In genomic region chr2:90870136-90870601, GRCm38 (mm10) we compare ENCODE assay signal across 8 mouse cellular contexts. TPM values are rescaled to one million over a fixed set of nuclear protein-coding genes. Genes with fewer than 3 reads are reported as not detected.
DNase-seq lines count a peak whose midpoint lies in the region; ATAC-seq and TF ChIP-seq lines count a peak whose summit lies in the region.

No protein-coding gene starts in this region.

- peak; percentile 68 for DNase-seq in kidney, postnatal 0 days (ENCODE audit: low spot score)
- no peak for DNase-seq in kidney, postnatal 36 days
- peak; percentile 95 for DNase-seq in brain, adult 2 months (ENCODE audit: low read depth, low spot score)
- peak; percentile 42 to 65 for DNase-seq in spleen, postnatal 4 days (ENCODE audit: low spot score in 2 of 2)
- no peak for DNase-seq in gastrocnemius, postnatal 14 days
- no peak for DNase-seq in gastrocnemius, postnatal 25 days

- ATAC-seq in kidney, postnatal 0 days (replicated peaks; ENCODE audit: low FRiP score, low read depth): no peak
- peak; percentile 88 for ATAC-seq in heart, embryonic 11.5 days (replicated peaks; ENCODE audit: insufficient number of reproducible peaks, low FRiP score, low TSS enrichment)
- ATAC-seq in liver, embryonic 12.5 days: peak; percentile 92

- 0 out of 2 replicates have a peak overlapping the region, but pooled peaks have one; percentile 1 for H3K27ac ChIP-seq in kidney, postnatal 0 days
- peak overlapping the region; percentile 88 for H3K27ac ChIP-seq in heart, embryonic 11.5 days (ENCODE audit: low read depth, low read length)
- H3K27ac ChIP-seq in liver, embryonic 12.5 days: peak overlapping the region; percentile 92

- intact Hi-C loops in gastrocnemius, postnatal 14 days (cut with DNase I; ENCODE audit: low total_unique reads): no loop called here

- no peak overlapping the region for H3K4me2 ChIP-seq in kidney, postnatal 0 days (ENCODE audit: low read length)
- peak overlapping the region; percentile 46 for H3K4me2 ChIP-seq in heart, embryonic 11.5 days
- H3K4me2 ChIP-seq in liver, embryonic 12.5 days: peak overlapping the region; percentile 65

- 30% methylated on average over 4 of the region's 4 CpGs for WGBS in kidney, postnatal 0 days
- 9% methylated on average over 4 of the region's 4 CpGs for WGBS in heart, embryonic 11.5 days (ENCODE audit: insufficient replicate concordance)
- 3% methylated on average over 4 of the region's 4 CpGs for WGBS in liver, embryonic 12.5 days (ENCODE audit: insufficient replicate concordance)

- H3K4me3 ChIP-seq in kidney, postnatal 0 days (replicated peaks; ENCODE audit: low read depth, low read length): no peak overlapping the region
- H3K4me3 ChIP-seq in heart, embryonic 11.5 days (ENCODE audit: low read depth, low read length): no peak overlapping the region
- H3K4me3 ChIP-seq in liver, embryonic 12.5 days: peak overlapping the region; percentile 26

- peaks cover 12% of the 10 kb centered on the region for H3K36me3 ChIP-seq in kidney, postnatal 0 days (ENCODE audit: insufficient read depth, low read length)
- peaks cover 7% of the 10 kb centered on the region for H3K36me3 ChIP-seq in heart, embryonic 11.5 days (ENCODE audit: control insufficient read depth, insufficient read depth, low read length)
- peaks cover 29% of the 10 kb centered on the region for H3K36me3 ChIP-seq in liver, embryonic 12.5 days

- no peaks in the 10 kb centered on the region for H3K9me3 ChIP-seq in kidney, postnatal 0 days (replicated peaks; ENCODE audit: low read length)
- H3K9me3 ChIP-seq in heart, embryonic 11.5 days (replicated peaks; ENCODE audit: control insufficient read depth, low read length): no peaks in the 10 kb centered on the region
- no peaks in the 10 kb centered on the region for H3K9me3 ChIP-seq in liver, embryonic 12.5 days (replicated peaks)

- H3K9ac ChIP-seq in kidney, postnatal 0 days (ENCODE audit: low read depth, low read length): no peak overlapping the region
- peak overlapping the region; percentile 39 for H3K9ac ChIP-seq in heart, embryonic 11.5 days (ENCODE audit: low read depth, low read length)
- peak overlapping the region; percentile 47 for H3K9ac ChIP-seq in liver, embryonic 12.5 days

- no peaks in the 10 kb centered on the region for H3K4me1 ChIP-seq in kidney, postnatal 0 days (replicated peaks; ENCODE audit: insufficient read depth, low read length)
- peaks cover 37% of the 10 kb centered on the region for H3K4me1 ChIP-seq in heart, embryonic 11.5 days (ENCODE audit: control insufficient read depth, insufficient read depth, low read length)
- peaks cover 58% of the 10 kb centered on the region for H3K4me1 ChIP-seq in liver, embryonic 12.5 days

- no peak for TF ChIP-seq CTCF in kidney, postnatal 0 days (IDR thresholded peaks at IDR 0.05; ENCODE audit: low read depth)

- no peaks in the 10 kb centered on the region for H3K27me3 ChIP-seq in kidney, postnatal 0 days (ENCODE audit: insufficient read depth, low read length)
- no peaks in the 10 kb centered on the region for H3K27me3 ChIP-seq in heart, embryonic 11.5 days (ENCODE audit: control insufficient read depth, insufficient read depth, low read length)
- H3K27me3 ChIP-seq in liver, embryonic 12.5 days (replicated peaks): no peaks in the 10 kb centered on the region

RNA-seq across cellular contexts. Expression of gene C1qtnf4, which starts 15.5 kb away (rescaled TPM):
- 23.0 and 28.0 TPM in 2 replicates for polyA plus RNA-seq in kidney, postnatal 0 days (2015; fragmentation: Nextera tagmentation; extraction: Ambion mirVana)
- 15.7 and 16.2 TPM in 2 replicates for polyA plus RNA-seq in heart, embryonic 11.5 days (2014; fragmentation: Nextera tagmentation; extraction: Ambion mirVana)
- polyA plus RNA-seq in liver, embryonic 12.5 days (2016; fragmentation: Nextera tagmentation; extraction: Ambion mirVana): 6.6 and 7.3 TPM in 2 replicates
- total RNA-seq in gastrocnemius, postnatal 14 days (2021): 1 to 10 TPM; 5.0 to 6.5 TPM
- 1 to 10 TPM; 3.2 to 4.3 TPM for total RNA-seq in gastrocnemius, postnatal 25 days (2021)

RNA-seq across cellular contexts. Expression of gene Mtch2, which starts 23.2 kb away (rescaled TPM):
- 188 and 209 TPM in 2 replicates for polyA plus RNA-seq in kidney, postnatal 0 days (2015; fragmentation: Nextera tagmentation; extraction: Ambion mirVana)
- 262 and 263 TPM in 2 replicates for polyA plus RNA-seq in heart, embryonic 11.5 days (2014; fragmentation: Nextera tagmentation; extraction: Ambion mirVana)
- polyA plus RNA-seq in liver, embryonic 12.5 days (2016; fragmentation: Nextera tagmentation; extraction: Ambion mirVana): 142 and 146 TPM in 2 replicates
- 100 to 1,000 TPM; 144 to 162 TPM for total RNA-seq in gastrocnemius, postnatal 14 days (2021)
- 100 to 1,000 TPM; 164 to 165 TPM for total RNA-seq in gastrocnemius, postnatal 25 days (2021)

RNA-seq across cellular contexts. Expression of gene Kbtbd4, which starts 34.4 kb away (rescaled TPM):
- polyA plus RNA-seq in kidney, postnatal 0 days (2015; fragmentation: Nextera tagmentation; extraction: Ambion mirVana): 32.7 and 33.8 TPM in 2 replicates
- 26.2 and 31.5 TPM in 2 replicates for polyA plus RNA-seq in heart, embryonic 11.5 days (2014; fragmentation: Nextera tagmentation; extraction: Ambion mirVana)
- polyA plus RNA-seq in liver, embryonic 12.5 days (2016; fragmentation: Nextera tagmentation; extraction: Ambion mirVana): 22.6 and 26.0 TPM in 2 replicates
- 10 to 100 TPM; 12.9 to 14.5 TPM for total RNA-seq in gastrocnemius, postnatal 14 days (2021)
- 10 to 100 TPM; 12.1 to 15.4 TPM for total RNA-seq in gastrocnemius, postnatal 25 days (2021)

RNA-seq across cellular contexts. Expression of gene Ndufs3, which starts 34.5 kb away (rescaled TPM):
- 322 and 331 TPM in 2 replicates for polyA plus RNA-seq in kidney, postnatal 0 days (2015; fragmentation: Nextera tagmentation; extraction: Ambion mirVana)
- 331 and 358 TPM in 2 replicates for polyA plus RNA-seq in heart, embryonic 11.5 days (2014; fragmentation: Nextera tagmentation; extraction: Ambion mirVana)
- polyA plus RNA-seq in liver, embryonic 12.5 days (2016; fragmentation: Nextera tagmentation; extraction: Ambion mirVana): 171 and 177 TPM in 2 replicates
- total RNA-seq in gastrocnemius, postnatal 14 days (2021): 100 to 1,000 TPM; 444 to 537 TPM
- total RNA-seq in gastrocnemius, postnatal 25 days (2021): 100 to 1,000 TPM; 455 to 488 TPM

Comparison
In these comparisons a context has a peak if more than half of its experiments do, and no peak if none do; other contexts are left out.
1. DNase-seq: peak in kidney, postnatal 0 days (single experiment), brain, adult 2 months (single experiment) and spleen, postnatal 4 days (2 of 2); none in kidney, postnatal 36 days (0 of 2), gastrocnemius, postnatal 14 days (single experiment) and gastrocnemius, postnatal 25 days (single experiment).
2. H3K27ac ChIP-seq: peak in every context shown above with its lines; median percentile 92 in liver, embryonic 12.5 days; 88 in heart, embryonic 11.5 days; 1 in kidney, postnatal 0 days.